Comparison of ENCODE assay signal across 8 mouse cellular contexts in genomic region chr11:75047066-75047465, GRCm38 (mm10).
DNase-seq lines count a peak whose midpoint lies in the region; ATAC-seq and TF ChIP-seq lines count a peak whose summit lies in the region.

No protein-coding gene starts in this region.

- no peak overlapping the region for H3K4me2 ChIP-seq in hindbrain, embryonic 12.5 days (replicated peaks)
- no peak overlapping the region for H3K4me2 ChIP-seq in kidney, embryonic 15.5 days
- no peak overlapping the region for H3K4me2 ChIP-seq in limb, embryonic 14.5 days (replicated peaks; ENCODE audit: low read depth, low read length, severe bottlenecking)

- peak overlapping the region; percentile 19; the same call in 1 of the 2 replicates for H3K27ac ChIP-seq in hindbrain, embryonic 12.5 days
- no peak overlapping the region for H3K27ac ChIP-seq in hindbrain, embryonic 10.5 days
- H3K27ac ChIP-seq in kidney, embryonic 15.5 days, result peak overlapping the region; percentile 97
- peak overlapping the region; percentile 70; the same call in 1 of the 2 replicates for H3K27ac ChIP-seq in limb, embryonic 14.5 days (replicated peaks; ENCODE audit: low read depth, low read length)

- peaks cover 7% of the 10 kb centered on the region for H3K36me3 ChIP-seq in hindbrain, embryonic 12.5 days
- H3K36me3 ChIP-seq in hindbrain, embryonic 10.5 days, result peaks cover 81% of the 10 kb centered on the region
- peaks cover 8% of the 10 kb centered on the region for H3K36me3 ChIP-seq in kidney, embryonic 15.5 days
- H3K36me3 ChIP-seq in limb, embryonic 14.5 days (ENCODE audit: control insufficient read depth, insufficient read depth, low read length), result peaks cover 4% of the 10 kb centered on the region

- no peaks in the 10 kb centered on the region for H3K27me3 ChIP-seq in hindbrain, embryonic 12.5 days
- H3K27me3 ChIP-seq in hindbrain, embryonic 10.5 days (ENCODE audit: insufficient read depth, poor library complexity, severe bottlenecking), result no peaks in the 10 kb centered on the region
- no peaks in the 10 kb centered on the region for H3K27me3 ChIP-seq in kidney, embryonic 15.5 days
- no peaks in the 10 kb centered on the region for H3K27me3 ChIP-seq in limb, embryonic 14.5 days (ENCODE audit: control insufficient read depth, insufficient read depth, low read length)

- H3K9ac ChIP-seq in hindbrain, embryonic 12.5 days, result no peak overlapping the region
- no peak overlapping the region for H3K9ac ChIP-seq in kidney, embryonic 15.5 days
- H3K9ac ChIP-seq in limb, embryonic 14.5 days (ENCODE audit: low read depth, low read length, severe bottlenecking), result no peak overlapping the region

- no peaks in the 10 kb centered on the region for H3K9me3 ChIP-seq in hindbrain, embryonic 12.5 days (replicated peaks)
- H3K9me3 ChIP-seq in hindbrain, embryonic 10.5 days, result no peaks in the 10 kb centered on the region
- no peaks in the 10 kb centered on the region for H3K9me3 ChIP-seq in kidney, embryonic 15.5 days (replicated peaks)
- no peaks in the 10 kb centered on the region for H3K9me3 ChIP-seq in limb, embryonic 14.5 days (ENCODE audit: control insufficient read depth, low read length)

- WGBS in hindbrain, embryonic 12.5 days, result 64% methylated on average over 6 of the region's 6 CpGs
- WGBS in hindbrain, embryonic 10.5 days, result 81% methylated on average over 6 of the region's 6 CpGs
- 17% methylated on average over 6 of the region's 6 CpGs for WGBS in kidney, embryonic 15.5 days
- WGBS in limb, embryonic 14.5 days, result 19% methylated on average over 6 of the region's 6 CpGs

- no peak for TF ChIP-seq POLR2A in limb, embryonic 14.5 days (IDR thresholded peaks at IDR 0.05; ENCODE audit: borderline replicate concordance, extremely low read depth, insufficient read depth, insufficient read length)

- H3K4me3 ChIP-seq in hindbrain, embryonic 12.5 days, result no peak overlapping the region
- H3K4me3 ChIP-seq in hindbrain, embryonic 10.5 days, result no peak overlapping the region
- H3K4me3 ChIP-seq in kidney, embryonic 15.5 days (replicated peaks), result no peak overlapping the region
- no peak overlapping the region for H3K4me3 ChIP-seq in limb, embryonic 14.5 days (replicated peaks; ENCODE audit: low read length)

- ATAC-seq in hindbrain, embryonic 12.5 days (ENCODE audit: low FRiP score), result no peak
- peak; percentile 71 for ATAC-seq in kidney, embryonic 15.5 days (replicated peaks; ENCODE audit: low FRiP score)
- ATAC-seq in limb, embryonic 14.5 days (ENCODE audit: low FRiP score, low read depth), result peak; percentile 88
- no peak for ATAC-seq in erythroid progenitor cell, adult 5-6 weeks (replicated peaks; ENCODE audit: low FRiP score, poor library complexity, severe bottlenecking)

- no peak for DNase-seq in hindbrain, embryonic 10.5 days (ENCODE audit: low spot score)
- DNase-seq in cerebellum, postnatal 14 days, result peak; percentile 66 to 75
- DNase-seq in heart, adult 8-10 months (ENCODE audit: low spot score), result peak; percentile 97
- peak; percentile 96 for DNase-seq in limb, embryonic 14.5 days (ENCODE audit: low spot score)
- DNase-seq in retina, postnatal 7 days (ENCODE audit: low read depth, low spot score), result peak; percentile 13

- peaks cover 12% of the 10 kb centered on the region for H3K4me1 ChIP-seq in hindbrain, embryonic 12.5 days
- H3K4me1 ChIP-seq in hindbrain, embryonic 10.5 days (replicated peaks), result peaks cover 11% of the 10 kb centered on the region
- peaks cover 73% of the 10 kb centered on the region for H3K4me1 ChIP-seq in kidney, embryonic 15.5 days
- peaks cover 67% of the 10 kb centered on the region for H3K4me1 ChIP-seq in limb, embryonic 14.5 days (ENCODE audit: control insufficient read depth, insufficient read depth, low read length)

Comparison
In these comparisons a context has a peak if more than half of its experiments do, and no peak if none do; other contexts are left out.
1. ATAC-seq: peak in kidney, embryonic 15.5 days (single experiment) and limb, embryonic 14.5 days (single experiment); none in hindbrain, embryonic 12.5 days (single experiment) and erythroid progenitor cell, adult 5-6 weeks (single experiment).